Mouse (Mus musculus) midbrain, embryonic 14.5 days (tissue): ENCODE data around the gene Hspbp1. TPM values are rescaled to one million over a fixed set of nuclear protein-coding genes. Genes with fewer than 3 reads are reported as not detected.

ENCODE experiments used
- ATAC-seq: fragments of 200-750 bp; cut with Nextera tagmentation; 2 replicates; pipeline ENCODE4 v1.8.0; 2017; ENCODE audit warnings: moderate number of reproducible peaks, moderate library complexity; ENCODE audit not compliant: low FRiP score, low TSS enrichment
- DNase-seq: peaks from one replicate; pipeline ENCODE4 v3.0.0-alpha.2; 2015
- H3K27ac ChIP-seq: fragments of 300-500 bp; sonication (generic); replicated peaks from 2 replicates; pipeline ENCODE4 v1.5.1; 2014; ENCODE audit warnings: mild to moderate bottlenecking, low read depth, low read length, moderate library complexity
- H3K27me3 ChIP-seq: fragments of 300-500 bp; sonication (generic); 2 replicates; pipeline ENCODE4 v1.6.1; 2014; ENCODE audit warnings: low read length, control low read depth, mixed read lengths; ENCODE audit not compliant: control insufficient read depth, insufficient read depth
- H3K36me3 ChIP-seq: fragments of 300-500 bp; sonication (generic); 2 replicates; pipeline ENCODE4 v1.6.1; 2014; ENCODE audit warnings: low read length, control low read depth; ENCODE audit not compliant: control insufficient read depth, insufficient read depth
- H3K4me1 ChIP-seq: fragments of 300-500 bp; sonication (generic); 2 replicates; pipeline ENCODE4 v1.6.1; 2014; ENCODE audit warnings: mild to moderate bottlenecking, antibody characterized with exemption, low read length, control low read depth; ENCODE audit not compliant: control insufficient read depth, insufficient read depth
- H3K4me2 ChIP-seq: fragments of 300-500 bp; sonication (generic); 2 replicates; pipeline ENCODE4 v1.6.1; 2014; ENCODE audit warnings: mild to moderate bottlenecking, low read length, moderate library complexity
- H3K4me3 ChIP-seq: fragments of 300-500 bp; sonication (generic); replicated peaks from 2 replicates; pipeline ENCODE4 v1.5.1; 2014; ENCODE audit warnings: low read depth, low read length
- H3K9ac ChIP-seq: fragments of 300-500 bp; sonication (generic); replicated peaks from 2 replicates; pipeline ENCODE4 v1.6.1; 2014; ENCODE audit warnings: mild to moderate bottlenecking, low read length, moderate library complexity
- H3K9me3 ChIP-seq: fragments of 300-500 bp; sonication (generic); 2 replicates; pipeline ENCODE4 v1.6.1; 2016; ENCODE audit warnings: low read length, control low read depth, mixed read lengths; ENCODE audit not compliant: control insufficient read depth
- WGBS: fragments of 180-500 bp; shearing (Covaris S2); extraction: QIAGEN DNeasy Blood & Tissue Kit; methylation state at CpG from one replicate; pipeline ENCODE4 v1.1.7; 2014; 5-methylcytosine and 5-hydroxymethylcytosine counted together
- polyA plus RNA-seq: library from polyadenylated mRNA; unstranded; fragments of >200 nt; fragmentation: Nextera tagmentation; extraction: Ambion mirVana; gene quantifications from 2 replicates; pipeline ENCODE4 v1.2.1, GENCODE M21; 2014

Gene Hspbp1
- polyA plus RNA-seq, 1 experiment from 2014 or later, result 136 TPM

DNA sequence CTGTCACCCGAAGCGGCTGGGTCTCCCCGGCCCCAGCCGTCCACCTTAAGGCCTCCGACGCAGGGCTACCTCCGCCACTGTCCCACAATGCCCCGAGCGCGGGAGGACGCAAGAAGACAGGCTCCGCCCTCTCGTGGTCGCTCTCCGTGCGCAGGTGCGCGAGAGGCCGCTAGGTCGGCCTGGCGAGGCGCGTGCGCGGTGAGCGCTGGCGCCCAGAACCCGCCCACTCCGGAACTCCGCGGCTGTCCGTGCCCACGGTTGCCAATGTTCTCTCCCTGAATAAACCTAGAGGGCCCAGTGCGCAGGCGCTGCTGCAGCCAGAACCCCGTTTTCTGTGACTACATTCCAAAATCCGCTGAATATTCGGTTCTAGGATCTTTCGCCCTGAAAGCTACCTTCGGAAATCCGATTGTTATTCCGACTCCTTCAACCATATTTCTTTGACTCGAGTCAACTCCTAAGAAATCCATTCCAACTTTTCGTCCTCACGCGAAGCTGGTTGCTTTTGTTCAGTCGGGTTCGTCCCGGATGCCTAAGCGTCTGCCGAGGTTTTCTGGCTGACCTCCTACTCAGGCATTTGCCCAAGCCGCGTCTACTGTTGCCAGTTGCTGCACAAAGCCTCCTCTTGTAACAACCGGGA lies 25.8 kb downstream of the Hspbp1 start, which contains the start of gene Ppp6r1:
TSS of gene Ppp6r1 (minus strand) at position 108 of the 640 bp plus-strand sequence.
- H3K4me2 ChIP-seq, result peak within 1 kb of the TSS; percentile 94
- peak; percentile 99 for DNase-seq
- H3K36me3 ChIP-seq, result peaks cover 16% of the 10 kb centered on the region; the same call in 1 of the 2 replicates
- no peaks in the 10 kb centered on the region for H3K27me3 ChIP-seq
- WGBS, result under 1% methylated on average over 54 of the region's 54 CpGs
- peak within 1 kb of the TSS; percentile 95 for H3K27ac ChIP-seq
- peak within 1 kb of the TSS; percentile 89 for H3K9ac ChIP-seq
- H3K9me3 ChIP-seq, result no peaks in the 10 kb centered on the region
- H3K4me3 ChIP-seq, result peak within 1 kb of the TSS; percentile 88
- peak; percentile 96 for ATAC-seq
- H3K4me1 ChIP-seq, result peaks cover 28% of the 10 kb centered on the region

DNA sequence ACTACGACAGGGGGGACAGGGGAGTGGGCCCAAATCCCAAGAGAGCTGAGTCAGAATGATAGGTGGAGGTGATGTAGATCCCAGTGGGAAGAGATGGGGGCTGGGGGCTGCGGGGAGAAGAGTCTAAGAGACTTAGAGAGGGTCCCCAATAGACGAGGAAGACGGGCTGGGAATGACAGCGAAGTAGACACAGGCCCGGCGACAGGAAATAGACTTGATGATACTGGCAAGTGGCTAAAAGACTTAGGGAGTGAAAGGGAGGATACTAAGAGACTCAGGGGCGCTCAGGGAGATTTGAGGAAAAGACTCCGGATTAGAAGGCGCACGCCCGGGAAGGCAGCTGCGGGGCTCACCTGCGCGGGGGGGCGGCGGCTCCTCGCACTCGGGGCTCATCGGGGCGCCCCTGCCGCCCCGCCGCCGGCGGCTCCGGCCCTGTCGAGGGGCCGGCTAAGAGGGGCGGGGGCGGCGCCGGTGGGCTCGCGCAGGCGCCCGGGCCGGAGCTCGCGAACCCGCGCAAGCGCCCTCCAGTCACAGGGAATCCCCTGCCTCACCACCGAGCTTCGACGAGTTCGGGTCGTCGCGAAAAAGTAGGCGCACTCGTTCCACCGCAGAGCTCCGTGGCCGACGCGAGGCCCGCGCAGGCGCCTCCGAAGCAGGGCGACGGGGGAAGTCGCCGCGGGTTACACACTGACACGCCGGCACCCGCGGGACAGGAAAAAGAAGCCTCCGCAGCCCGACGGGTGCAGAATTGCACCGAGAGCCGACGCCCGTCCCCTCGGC lies 26.6 kb downstream of the Hspbp1 start:
- no peaks in the 10 kb centered on the region for H3K27me3 ChIP-seq
- H3K27ac ChIP-seq, result peak overlapping the region; percentile 95
- DNase-seq (peak; percentile 78), ATAC-seq (peak; percentile 69)
- H3K36me3 ChIP-seq, result peaks cover 9% of the 10 kb centered on the region; the same call in 1 of the 2 replicates
- peak overlapping the region; percentile 88 for H3K4me3 ChIP-seq
- H3K4me1 ChIP-seq, result peaks cover 28% of the 10 kb centered on the region
- peak overlapping the region; percentile 94 for H3K4me2 ChIP-seq
- WGBS, result under 1% methylated on average over 78 of the region's 78 CpGs
- peak overlapping the region; percentile 89 for H3K9ac ChIP-seq
- H3K9me3 ChIP-seq, result no peaks in the 10 kb centered on the region

DNA sequence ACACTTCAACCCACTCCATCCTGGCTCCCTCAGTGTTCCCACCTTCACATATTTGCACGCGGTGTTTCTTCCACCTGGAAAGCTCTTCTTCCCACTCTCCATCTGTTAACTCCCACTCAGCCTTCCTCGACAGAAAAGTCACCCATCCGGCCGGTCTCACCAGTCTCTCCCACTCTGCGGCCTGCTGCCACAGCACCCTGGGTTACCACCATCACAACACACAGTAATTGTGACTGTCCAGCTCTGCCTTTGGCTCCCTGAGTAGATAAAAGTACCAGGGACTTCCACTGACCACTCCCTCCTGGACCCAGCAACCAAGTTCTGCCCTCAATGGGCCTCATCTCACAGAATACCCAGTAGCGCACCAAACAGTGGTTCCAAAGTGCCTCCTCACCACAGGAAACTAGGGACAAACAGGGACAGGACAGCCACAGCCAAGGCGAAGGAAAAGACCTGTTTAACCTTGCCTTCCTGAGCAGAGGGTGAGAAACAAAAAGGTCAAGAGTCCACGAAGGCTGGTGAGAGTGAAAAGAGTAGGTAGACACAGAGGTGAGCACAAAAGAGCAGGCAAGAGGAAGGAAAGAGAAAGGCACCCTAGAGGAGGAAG lies 27.2 kb downstream of the Hspbp1 start:
- DNase-seq (no peak), ATAC-seq (no peak)
- WGBS, result 63% methylated on average over 9 of the region's 9 CpGs
- peaks cover 9% of the 10 kb centered on the region for H3K36me3 ChIP-seq
- peak overlapping the region; percentile 95 for H3K27ac ChIP-seq
- peak overlapping the region; percentile 89 for H3K9ac ChIP-seq
- H3K4me3 ChIP-seq, result peak overlapping the region; percentile 88
- H3K4me1 ChIP-seq, result peaks cover 28% of the 10 kb centered on the region
- no peaks in the 10 kb centered on the region for H3K9me3 ChIP-seq
- no peaks in the 10 kb centered on the region for H3K27me3 ChIP-seq
- peak overlapping the region; percentile 94 for H3K4me2 ChIP-seq

DNA sequence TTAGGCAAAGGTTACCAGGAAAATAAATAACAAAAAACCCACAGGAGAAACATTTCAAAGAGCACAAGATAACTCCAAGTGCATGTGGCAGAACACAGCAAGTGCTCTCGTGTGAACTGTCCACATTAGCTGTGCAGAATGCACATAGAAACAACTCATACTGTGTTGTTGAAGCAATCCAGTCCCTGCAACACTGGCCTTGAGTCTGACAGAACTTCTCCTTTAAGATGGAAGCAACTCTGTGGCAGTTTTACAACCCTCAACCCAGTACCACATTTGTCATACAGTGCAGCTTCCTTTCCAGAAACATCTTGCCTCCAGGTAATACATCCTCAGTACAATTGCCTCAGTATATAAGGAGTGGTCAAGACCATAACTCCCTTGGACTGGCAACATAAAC lies 28.1 kb downstream of the Hspbp1 start:
- ATAC-seq (no peak), DNase-seq (no peak)
- WGBS, result 71% methylated on average over 1 of the region's 1 CpGs
- H3K27ac ChIP-seq, result no peak overlapping the region
- H3K9me3 ChIP-seq, result no peaks in the 10 kb centered on the region
- peaks cover 28% of the 10 kb centered on the region for H3K4me1 ChIP-seq
- peak overlapping the region; percentile 89; the same call in 1 of the 2 replicates for H3K9ac ChIP-seq
- H3K36me3 ChIP-seq, result peaks cover 8% of the 10 kb centered on the region
- H3K4me3 ChIP-seq, result peak overlapping the region; percentile 13; the same call in 1 of the 2 replicates
- no peaks in the 10 kb centered on the region for H3K27me3 ChIP-seq
- peak overlapping the region; percentile 94 for H3K4me2 ChIP-seq

DNA sequence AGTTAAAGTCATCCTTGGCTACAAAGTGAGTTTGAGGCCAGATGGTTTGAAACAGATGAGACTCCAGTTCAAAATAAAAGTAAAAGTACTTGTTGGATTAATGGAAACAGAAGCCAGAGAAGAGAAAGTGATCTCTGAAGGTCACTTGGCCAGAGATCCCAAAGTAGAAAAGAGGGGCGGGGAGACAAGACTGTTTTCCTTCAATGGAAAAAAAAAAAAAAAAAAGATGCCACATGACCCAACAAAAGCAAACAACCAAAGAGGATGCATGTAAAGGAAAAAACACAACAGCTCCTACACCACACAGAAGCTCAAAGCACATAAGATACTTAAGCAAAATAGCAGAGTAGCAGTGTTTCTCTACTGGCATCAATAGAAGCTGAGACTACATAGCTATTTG lies 29.0 kb downstream of the Hspbp1 start:
- no peak overlapping the region for H3K4me3 ChIP-seq
- H3K4me2 ChIP-seq, result no peak overlapping the region
- ATAC-seq (no peak), DNase-seq (no peak)
- H3K27ac ChIP-seq, result no peak overlapping the region
- 80% methylated on average over 1 of the region's 1 CpGs for WGBS
- no peaks in the 10 kb centered on the region for H3K9me3 ChIP-seq
- H3K27me3 ChIP-seq, result no peaks in the 10 kb centered on the region
- H3K36me3 ChIP-seq, result peaks cover 8% of the 10 kb centered on the region
- peaks cover 28% of the 10 kb centered on the region for H3K4me1 ChIP-seq
- H3K9ac ChIP-seq, result 0 out of 2 replicates have a peak overlapping the region, but pooled peaks have one; percentile 7

DNA sequence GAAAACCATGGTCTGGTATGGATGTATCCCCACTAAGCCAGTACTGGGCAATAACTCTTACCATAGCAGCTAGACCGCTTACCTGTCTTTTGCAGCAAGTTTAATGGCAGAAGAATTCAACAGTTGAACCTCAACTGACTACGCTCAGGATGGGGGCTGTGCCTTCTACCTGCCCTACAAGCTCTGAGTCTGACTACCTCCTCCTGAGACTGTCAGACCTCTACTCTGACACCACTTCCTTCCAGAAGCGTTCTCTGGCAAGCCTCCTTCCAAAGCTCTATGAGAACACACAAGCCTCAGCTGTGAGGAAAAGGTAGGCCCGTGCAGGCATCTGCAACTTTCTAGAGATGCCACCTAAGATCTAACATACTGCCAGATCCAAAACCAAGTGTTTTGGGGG lies 29.5 kb downstream of the Hspbp1 start:
- Histone ChIP-seq H3K36me3 (peaks cover 8% of the 10 kb centered on the region), H3K4me3 (no peak overlapping the region), H3K27ac (no peak overlapping the region), H3K4me2 (no peak overlapping the region), H3K9me3 (no peaks in the 10 kb centered on the region), H3K9ac (no peak overlapping the region), H3K4me1 (peaks cover 28% of the 10 kb centered on the region), H3K27me3 (no peaks in the 10 kb centered on the region)
- no peak for ATAC-seq
- 94% methylated on average over 4 of the region's 4 CpGs for WGBS
- no peak for DNase-seq

DNA sequence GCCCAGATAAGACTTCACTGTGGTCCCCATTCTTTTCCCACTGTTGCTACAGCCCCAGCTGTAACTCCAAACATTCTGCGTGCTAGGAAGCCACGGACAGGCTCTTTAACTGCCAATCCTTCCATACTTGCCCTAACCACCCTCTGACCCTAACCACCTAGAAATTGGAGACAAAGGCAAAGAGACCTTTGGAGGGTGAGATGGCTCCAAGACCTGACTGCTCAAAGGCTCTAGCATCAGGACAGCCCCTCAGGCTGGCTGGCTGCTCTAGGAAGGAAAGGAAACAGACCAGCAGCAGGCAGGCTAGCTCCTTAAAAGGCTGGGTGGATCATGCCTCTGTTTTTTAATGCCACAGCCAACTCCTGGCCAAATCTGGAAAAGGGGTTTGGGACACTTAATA lies 30.6 kb downstream of the Hspbp1 start:
- Histone ChIP-seq H3K27ac (no peak overlapping the region), H3K4me1 (peaks cover 20% of the 10 kb centered on the region), H3K9me3 (no peaks in the 10 kb centered on the region), H3K4me3 (no peak overlapping the region), H3K36me3 (peaks cover 8% of the 10 kb centered on the region), H3K9ac (no peak overlapping the region; the same call in 1 of the 2 replicates), H3K4me2 (no peak overlapping the region), H3K27me3 (no peaks in the 10 kb centered on the region)
- no peak for ATAC-seq
- no peak for DNase-seq
- WGBS, result 94% methylated on average over 2 of the region's 2 CpGs

DNA sequence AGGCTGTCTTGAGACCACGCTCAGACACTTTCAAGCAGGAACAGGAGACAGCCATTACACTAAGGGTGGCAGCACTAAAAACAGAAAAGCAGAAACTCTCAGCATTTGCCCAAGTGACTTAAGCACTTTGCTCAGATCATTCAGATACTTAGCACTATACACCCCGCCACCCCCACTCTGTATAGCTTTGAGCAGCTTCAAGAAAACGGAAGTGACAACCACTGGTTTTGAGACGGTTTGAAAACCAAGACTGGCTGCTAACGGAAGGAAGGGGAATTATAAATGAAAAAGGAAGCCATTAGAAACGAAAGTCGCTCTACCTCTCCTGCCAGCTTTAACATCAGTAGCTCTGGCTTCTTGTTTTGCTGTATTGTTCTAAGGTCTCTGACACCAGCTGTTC lies 31.1 kb downstream of the Hspbp1 start:
- no peak overlapping the region for H3K27ac ChIP-seq
- no peak overlapping the region for H3K9ac ChIP-seq
- peaks cover 8% of the 10 kb centered on the region for H3K36me3 ChIP-seq
- no peak for DNase-seq
- H3K9me3 ChIP-seq, result no peaks in the 10 kb centered on the region
- no peak overlapping the region for H3K4me3 ChIP-seq
- H3K4me1 ChIP-seq, result peaks cover 20% of the 10 kb centered on the region
- WGBS, result 89% methylated on average over 7 of the region's 7 CpGs
- no peak for ATAC-seq
- H3K27me3 ChIP-seq, result no peaks in the 10 kb centered on the region
- no peak overlapping the region for H3K4me2 ChIP-seq
